Mouse (Mus musculus): ENCODE results near the gene Rpl35.

- no peak for TF ChIP-seq CTCF (IDR thresholded peaks at IDR 0.05; ENCODE audit: borderline replicate concordance, control insufficient read depth, extremely low read depth, insufficient read depth, low read length, poor library complexity)
- no peak for TF ChIP-seq POLR2A (IDR thresholded peaks at IDR 0.05; ENCODE audit: control insufficient read depth, extremely low read depth, insufficient read depth, low read length, poor library complexity)
Measured at GRCm38 (mm10) chr2:38973701-38974100, 31.7 kb downstream of the Rpl35 start.

Data from thymus, adult 2 months (tissue).